Mouse (Mus musculus) liver, embryonic 12.5 days (tissue): ENCODE data around the gene Rbfox3. TPM values are rescaled to one million over a fixed set of nuclear protein-coding genes. Genes with fewer than 3 reads are reported as not detected.

Experiments used
- ATAC-seq: fragments of 200-750 bp; cut with Nextera tagmentation; 2 replicates; pipeline ENCODE4 v1.8.0; 2017; ENCODE audit warnings: moderate number of reproducible peaks, mild to moderate bottlenecking, moderate library complexity
- H3K27ac ChIP-seq: fragments of 300-500 bp; sonication (generic); 2 replicates; pipeline ENCODE4 v1.5.1; 2016; ENCODE audit warnings: mild to moderate bottlenecking
- H3K27me3 ChIP-seq: fragments of 300-500 bp; sonication (generic); replicated peaks from 2 replicates; pipeline ENCODE4 v1.6.1; 2016; ENCODE audit warnings: mild to moderate bottlenecking, moderate library complexity
- H3K36me3 ChIP-seq: fragments of 300-500 bp; sonication (generic); 2 replicates; pipeline ENCODE4 v1.6.1; 2016; ENCODE audit warnings: mild to moderate bottlenecking, moderate library complexity
- H3K4me1 ChIP-seq: fragments of 300-500 bp; sonication (generic); 2 replicates; pipeline ENCODE4 v1.6.1; 2016
- H3K4me2 ChIP-seq: fragments of 300-500 bp; sonication (generic); 2 replicates; pipeline ENCODE4 v1.6.1; 2016; ENCODE audit warnings: mild to moderate bottlenecking, moderate library complexity
- H3K4me3 ChIP-seq: fragments of 300-500 bp; sonication (generic); 2 replicates; pipeline ENCODE4 v1.5.1; 2016; ENCODE audit warnings: mild to moderate bottlenecking, moderate library complexity
- H3K9ac ChIP-seq: fragments of 300-500 bp; sonication (generic); 2 replicates; pipeline ENCODE4 v1.6.1; 2016; ENCODE audit warnings: mild to moderate bottlenecking, moderate library complexity
- H3K9me3 ChIP-seq: fragments of 300-500 bp; sonication (generic); replicated peaks from 2 replicates; pipeline ENCODE4 v1.6.1; 2016; ENCODE audit warnings: mild to moderate bottlenecking, moderate library complexity
- WGBS: fragments of 180-500 bp; shearing (Covaris S2); methylation state at CpG from one replicate; pipeline ENCODE4 v1.1.7; 2016; ENCODE audit not compliant: insufficient replicate concordance; 5-methylcytosine and 5-hydroxymethylcytosine counted together
- polyA plus RNA-seq: library from polyadenylated mRNA; unstranded; fragments of >200 nt; fragmentation: Nextera tagmentation; extraction: Ambion mirVana; gene quantifications from 2 replicates; pipeline ENCODE4 v1.2.1, GENCODE M21; 2016

The Rbfox3 gene
- polyA plus RNA-seq, 1 experiment from 2014 or later: 0.46 TPM

- Histone ChIP-seq H3K36me3 (no peaks in the 10 kb centered on the region), H3K4me3 (no peak overlapping the region), H3K9ac (no peak overlapping the region), H3K9me3 (no peaks in the 10 kb centered on the region), H3K4me2 (no peak overlapping the region), H3K27ac (no peak overlapping the region), H3K27me3 (peaks cover 6% of the 10 kb centered on the region; the same call in 1 of the 2 replicates), H3K4me1 (no peaks in the 10 kb centered on the region)
- no peak for ATAC-seq
- WGBS: 49% methylated on average over 4 of the region's 4 CpGs
Observed at GRCm38 (mm10) chr11:118767411-118767810, 144.0 kb downstream of the Rbfox3 start.

DNA sequence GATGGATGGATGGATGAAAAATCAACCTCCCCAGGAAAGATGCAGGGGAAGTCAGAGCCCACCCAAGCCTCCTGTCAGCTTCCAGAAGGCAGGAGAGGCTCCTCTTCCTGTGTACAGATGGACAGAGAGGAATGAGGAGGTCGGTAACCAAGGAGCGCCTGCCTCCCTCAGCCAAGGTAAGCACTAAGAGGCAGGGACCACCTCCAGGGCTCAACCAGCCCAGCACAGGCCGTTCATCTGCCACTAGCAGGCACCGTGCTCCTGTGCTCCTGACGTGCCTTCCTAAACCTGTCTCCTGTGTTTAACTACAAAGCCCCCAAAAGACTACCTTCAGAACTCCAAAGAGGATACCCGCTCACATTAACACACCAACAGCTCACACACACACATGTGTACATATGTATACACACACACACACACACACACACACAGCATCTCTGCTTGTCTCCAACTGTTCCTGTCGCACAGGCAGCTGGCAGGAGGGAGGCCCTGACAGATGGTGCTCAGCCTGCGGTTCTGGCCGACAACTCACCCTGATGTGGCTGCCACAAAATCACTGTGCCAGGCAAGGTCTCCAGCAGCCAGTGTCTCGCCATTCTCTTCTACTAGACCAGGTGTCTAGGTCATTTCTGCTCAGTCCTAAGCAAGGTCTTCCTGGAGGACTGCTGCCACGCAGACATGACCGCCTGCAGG is 151.0 kb downstream of the Rbfox3 start:
- Histone ChIP-seq H3K4me1 (no peaks in the 10 kb centered on the region), H3K4me3 (no peak overlapping the region), H3K36me3 (no peaks in the 10 kb centered on the region), H3K27ac (no peak overlapping the region), H3K9ac (no peak overlapping the region), H3K4me2 (no peak overlapping the region), H3K9me3 (no peaks in the 10 kb centered on the region), H3K27me3 (no peaks in the 10 kb centered on the region)
- no peak for ATAC-seq
- 71% methylated on average over 12 of the region's 12 CpGs for WGBS

- Histone ChIP-seq H3K27ac (no peak overlapping the region), H3K9me3 (no peaks in the 10 kb centered on the region), H3K4me1 (no peaks in the 10 kb centered on the region), H3K4me2 (no peak overlapping the region), H3K36me3 (no peaks in the 10 kb centered on the region), H3K9ac (no peak overlapping the region), H3K27me3 (no peaks in the 10 kb centered on the region), H3K4me3 (no peak overlapping the region)
- ATAC-seq: no peak
- 68% methylated on average over 8 of the region's 8 CpGs for WGBS
Observed at GRCm38 (mm10) chr11:118759228-118759627, 152.2 kb downstream of the Rbfox3 start.

DNA sequence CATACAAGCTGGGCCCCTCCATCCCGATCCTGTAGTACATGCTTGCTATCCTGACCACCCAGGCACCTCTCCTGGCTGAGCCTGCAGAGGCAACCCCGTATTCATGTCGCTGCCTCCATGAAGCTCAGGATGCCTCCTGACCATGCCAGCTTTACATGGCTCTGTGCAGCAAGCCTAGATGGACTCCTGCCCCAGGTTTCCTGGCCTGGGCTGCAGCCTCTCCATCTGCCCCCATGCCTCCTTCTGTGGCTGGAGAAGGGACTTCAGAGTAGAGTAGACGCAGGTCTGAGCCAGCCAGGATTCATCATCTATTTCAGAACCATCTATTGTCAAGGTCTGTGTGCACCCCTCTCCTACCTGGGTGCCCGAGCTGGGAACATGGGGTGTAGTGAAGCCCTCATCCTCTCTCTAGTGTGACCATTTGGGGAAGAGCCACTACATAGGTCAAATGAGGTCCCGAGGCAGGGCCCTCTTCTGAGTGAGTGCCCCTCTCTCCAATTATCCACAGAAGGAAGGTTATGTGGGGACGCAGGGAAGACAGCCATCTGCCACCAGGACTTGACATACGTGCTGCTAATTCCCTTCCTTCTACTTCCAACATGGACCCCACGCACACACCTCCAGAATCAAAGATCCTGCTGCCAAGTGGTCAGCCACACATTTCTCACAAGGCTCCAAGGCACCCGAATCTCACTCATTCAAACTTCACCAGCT is 153.0 kb downstream of the Rbfox3 start:
- H3K9ac ChIP-seq: no peak overlapping the region
- no peak for ATAC-seq
- no peak overlapping the region for H3K4me2 ChIP-seq
- 68% methylated on average over 10 of the region's 10 CpGs for WGBS
- H3K27ac ChIP-seq: no peak overlapping the region
- no peaks in the 10 kb centered on the region for H3K9me3 ChIP-seq
- H3K4me3 ChIP-seq: no peak overlapping the region
- no peaks in the 10 kb centered on the region for H3K27me3 ChIP-seq
- no peaks in the 10 kb centered on the region for H3K36me3 ChIP-seq
- no peaks in the 10 kb centered on the region for H3K4me1 ChIP-seq

DNA sequence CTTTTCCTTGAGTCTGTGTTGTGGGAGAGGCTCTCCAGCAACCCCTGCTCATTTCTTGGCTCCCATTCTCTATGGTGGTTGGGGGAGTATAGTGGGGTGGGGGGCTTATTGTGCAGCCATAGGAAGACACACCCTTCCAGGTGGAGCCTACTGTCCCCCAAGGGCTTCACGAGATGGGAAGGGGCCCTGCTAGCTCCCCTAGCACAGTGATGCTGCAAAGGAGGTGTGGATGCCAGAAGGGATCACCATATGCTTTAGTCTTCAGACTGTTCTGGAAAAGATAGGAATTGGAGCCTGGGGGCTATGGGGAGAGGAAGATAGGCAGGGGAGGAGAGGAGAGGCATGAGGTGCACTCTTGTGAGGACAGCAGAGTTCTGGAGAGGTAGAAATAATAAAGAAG is 153.9 kb downstream of the Rbfox3 start:
- Histone ChIP-seq H3K4me1 (no peaks in the 10 kb centered on the region), H3K9me3 (no peaks in the 10 kb centered on the region), H3K4me3 (no peak overlapping the region), H3K9ac (no peak overlapping the region), H3K4me2 (no peak overlapping the region), H3K27me3 (no peaks in the 10 kb centered on the region), H3K27ac (no peak overlapping the region), H3K36me3 (no peaks in the 10 kb centered on the region)
- no peak for ATAC-seq
- 64% methylated on average over 1 of the region's 1 CpGs for WGBS

GRCm38 (mm10) chr11:118755003-118755402 is 156.4 kb downstream of the Rbfox3 start:
- no peak overlapping the region for H3K4me3 ChIP-seq
- H3K36me3 ChIP-seq: no peaks in the 10 kb centered on the region
- ATAC-seq: no peak
- no peaks in the 10 kb centered on the region for H3K4me1 ChIP-seq
- H3K27me3 ChIP-seq: no peaks in the 10 kb centered on the region; the same call in 1 of the 2 replicates
- H3K9ac ChIP-seq: no peak overlapping the region
- no peak overlapping the region for H3K4me2 ChIP-seq
- H3K27ac ChIP-seq: no peak overlapping the region
- H3K9me3 ChIP-seq: no peaks in the 10 kb centered on the region
- 72% methylated on average over 17 of the region's 17 CpGs for WGBS

- H3K4me3 ChIP-seq: no peak overlapping the region
- H3K27ac ChIP-seq: no peak overlapping the region
- no peak overlapping the region for H3K9ac ChIP-seq
- no peak for ATAC-seq
- no peak overlapping the region for H3K4me2 ChIP-seq
- WGBS: 42% methylated on average over 4 of the region's 4 CpGs
- no peaks in the 10 kb centered on the region for H3K36me3 ChIP-seq
- H3K4me1 ChIP-seq: no peaks in the 10 kb centered on the region
- no peaks in the 10 kb centered on the region; the same call in 1 of the 2 replicates for H3K27me3 ChIP-seq
- H3K9me3 ChIP-seq: no peaks in the 10 kb centered on the region
Observed at GRCm38 (mm10) chr11:118754535-118754934, 156.9 kb downstream of the Rbfox3 start.

DNA sequence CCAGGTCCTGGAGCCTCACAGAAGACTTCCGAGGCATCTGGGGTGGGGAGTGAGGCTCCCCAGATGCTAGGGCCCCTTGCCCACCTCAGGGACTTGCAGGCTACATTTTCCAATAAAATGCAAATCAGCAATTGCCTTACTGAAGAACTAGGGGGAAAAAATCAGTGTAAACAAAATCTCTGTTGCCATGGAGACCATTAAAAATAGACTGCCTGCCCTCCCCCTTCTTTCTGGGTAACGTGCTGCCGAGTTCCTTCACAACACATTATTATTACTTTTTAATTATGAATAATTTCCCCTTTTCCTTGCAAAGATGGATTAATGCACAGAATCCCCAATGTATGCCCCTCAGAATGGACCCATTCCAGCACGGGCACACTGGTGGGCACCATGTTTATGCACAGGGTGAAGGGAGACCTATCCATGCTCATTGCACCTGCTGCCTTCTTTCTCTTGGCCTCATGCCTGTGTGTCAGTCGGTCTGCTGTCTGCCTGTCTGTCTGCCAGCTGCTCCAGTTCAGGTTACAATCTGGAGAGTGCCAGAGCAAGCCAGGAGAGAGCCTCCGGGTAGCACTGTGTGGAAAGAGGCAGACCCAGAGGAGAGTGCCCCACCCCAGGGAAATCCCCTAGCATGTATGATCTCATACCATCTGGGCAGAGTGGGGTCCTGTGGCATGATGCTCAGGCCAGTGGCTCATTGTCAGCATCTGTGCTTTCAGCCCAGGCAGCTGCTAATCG is 159.3 kb downstream of the Rbfox3 start:
- Histone ChIP-seq H3K4me1 (no peaks in the 10 kb centered on the region), H3K4me3 (no peak overlapping the region), H3K27ac (no peak overlapping the region), H3K27me3 (peaks cover 1% of the 10 kb centered on the region; the same call in 1 of the 2 replicates), H3K9ac (no peak overlapping the region), H3K9me3 (no peaks in the 10 kb centered on the region), H3K4me2 (no peak overlapping the region), H3K36me3 (no peaks in the 10 kb centered on the region)
- WGBS: 62% methylated on average over 7 of the region's 7 CpGs
- ATAC-seq: no peak

DNA sequence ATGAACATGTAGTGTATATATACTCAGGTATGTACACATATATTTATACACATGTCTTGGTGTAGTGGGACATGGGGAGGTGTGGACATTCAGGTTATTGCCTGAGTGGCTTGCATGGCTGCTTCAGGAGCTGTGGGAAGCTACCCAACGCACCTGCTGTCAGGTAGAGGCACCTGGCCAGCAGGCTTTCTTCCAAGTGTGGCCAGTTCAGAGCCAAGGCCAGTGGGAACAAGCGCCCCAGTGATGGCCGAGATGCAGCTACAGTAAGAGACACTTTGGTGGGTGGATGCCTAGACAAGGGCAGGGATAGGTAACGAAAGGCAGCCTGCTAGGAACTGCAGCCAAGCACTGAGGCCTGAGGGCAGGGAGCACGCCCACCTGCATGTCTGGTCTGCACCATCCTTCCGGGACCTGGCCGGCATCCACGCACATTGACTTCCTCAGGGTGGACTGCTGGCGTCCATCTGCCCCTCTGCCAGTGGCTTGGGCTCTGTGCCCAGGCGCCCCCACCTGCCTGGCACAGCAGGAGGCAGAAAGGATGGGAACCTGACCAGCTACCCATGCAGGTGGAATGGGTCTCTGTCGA is 160.6 kb downstream of the Rbfox3 start:
- no peak for ATAC-seq
- 56% methylated on average over 11 of the region's 11 CpGs for WGBS
- Histone ChIP-seq H3K9me3 (no peaks in the 10 kb centered on the region), H3K27me3 (peaks cover 13% of the 10 kb centered on the region), H3K4me3 (no peak overlapping the region), H3K27ac (no peak overlapping the region), H3K4me1 (no peaks in the 10 kb centered on the region), H3K9ac (no peak overlapping the region), H3K36me3 (no peaks in the 10 kb centered on the region), H3K4me2 (no peak overlapping the region)

DNA sequence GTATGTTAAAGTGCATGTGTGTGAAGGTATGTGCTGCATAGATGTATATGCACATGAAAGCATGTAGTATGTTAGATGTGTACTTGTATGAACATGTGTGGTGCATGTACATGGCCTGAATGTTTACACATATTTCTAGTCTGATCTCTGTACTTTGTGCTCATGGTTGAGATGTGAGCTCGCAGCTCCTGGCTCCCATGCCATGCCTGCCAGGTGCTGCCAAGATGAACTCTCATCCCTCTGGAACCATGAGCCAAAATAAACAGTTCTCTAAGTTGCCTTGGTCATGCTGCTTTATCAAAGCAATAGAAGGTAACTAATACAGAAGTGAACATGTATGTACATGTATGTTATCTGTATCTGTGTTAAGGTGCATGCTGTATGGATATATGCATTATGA is 161.9 kb downstream of the Rbfox3 start:
- H3K4me2 ChIP-seq: no peak overlapping the region
- H3K4me1 ChIP-seq: 0 out of 2 replicates have a peak, but pooled peaks cover 4% of the 10 kb centered on the region
- H3K9ac ChIP-seq: no peak overlapping the region
- no peak overlapping the region for H3K4me3 ChIP-seq
- no peaks in the 10 kb centered on the region for H3K36me3 ChIP-seq
- H3K27ac ChIP-seq: no peak overlapping the region
- no peaks in the 10 kb centered on the region for H3K9me3 ChIP-seq
- H3K27me3 ChIP-seq: peaks cover 26% of the 10 kb centered on the region
- no peak for ATAC-seq
- 58% methylated on average over 1 of the region's 1 CpGs for WGBS

GRCm38 (mm10) chr11:118748622-118749021 is 162.8 kb downstream of the Rbfox3 start:
- H3K4me2 ChIP-seq: no peak overlapping the region
- H3K36me3 ChIP-seq: no peaks in the 10 kb centered on the region
- 65% methylated on average over 10 of the region's 10 CpGs for WGBS
- 0 out of 2 replicates have a peak, but pooled peaks cover 4% of the 10 kb centered on the region for H3K4me1 ChIP-seq
- ATAC-seq: no peak
- no peak overlapping the region for H3K27ac ChIP-seq
- H3K27me3 ChIP-seq: peaks cover 34% of the 10 kb centered on the region
- H3K9me3 ChIP-seq: no peaks in the 10 kb centered on the region
- no peak overlapping the region for H3K4me3 ChIP-seq
- H3K9ac ChIP-seq: no peak overlapping the region

- no peaks in the 10 kb centered on the region for H3K9me3 ChIP-seq
- H3K4me2 ChIP-seq: no peak overlapping the region
- no peak for ATAC-seq
Observed at GRCm38 (mm10) chr11:118745279-118745678, 166.1 kb downstream of the Rbfox3 start.

More at GRCm38 (mm10) chr11:118745279-118745678, 166.1 kb downstream of the Rbfox3 start:
- Histone ChIP-seq H3K27ac (no peak overlapping the region), H3K4me3 (no peak overlapping the region), H3K9ac (no peak overlapping the region), H3K27me3 (peaks cover 53% of the 10 kb centered on the region), H3K36me3 (no peaks in the 10 kb centered on the region), H3K4me1 (0 out of 2 replicates have a peak, but pooled peaks cover 4% of the 10 kb centered on the region)
